ENCODE assay signal across 18 mouse cellular contexts in the genomic region with DNA sequence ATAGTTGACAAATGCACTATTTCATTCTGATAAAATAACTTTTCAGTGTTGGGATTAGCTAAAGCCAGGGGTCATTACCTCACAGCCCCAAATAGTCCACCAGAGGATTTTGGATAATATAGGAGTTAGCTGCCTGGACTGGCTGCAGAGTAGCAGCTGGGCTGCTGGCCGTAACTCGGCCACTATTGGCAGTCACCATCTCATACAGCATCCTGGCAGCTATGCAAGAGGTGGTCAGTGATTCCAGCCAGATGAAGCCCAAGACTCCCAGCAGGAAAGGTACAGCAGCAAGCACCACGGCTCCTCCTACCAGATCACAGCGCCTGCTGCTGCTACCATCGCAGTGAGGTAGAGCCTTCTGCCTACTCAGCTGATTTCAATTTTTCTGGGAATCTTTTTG. TPM values are rescaled to one million over a fixed set of nuclear protein-coding genes. Genes with fewer than 3 reads are reported as not detected.
DNase-seq lines count a peak whose midpoint lies in the region.
"Had no signal": no experiment of that assay in that cellular context is flagged by ENCODE, and none has a peak within 500 bp of the region (broad histone marks: within the 10 kb centered on the region; RNA-seq: fewer than 3 reads in every experiment).

No protein-coding gene starts in this region.

- H3K27ac ChIP-seq in heart, embryonic 10.5 days: no peak overlapping the region
- H3K27ac ChIP-seq: forebrain, embryonic 13.5 days; kidney, postnatal 0 days; midbrain, embryonic 13.5 days; neural tube, embryonic 13.5 days had no signal

- no peak overlapping the region for H3K4me3 ChIP-seq in heart, embryonic 10.5 days
- H3K4me3 ChIP-seq: forebrain, embryonic 13.5 days; midbrain, embryonic 13.5 days; neural tube, embryonic 13.5 days had no signal

- no peaks in the 10 kb centered on the region for H3K9me3 ChIP-seq in heart, embryonic 10.5 days
- H3K9me3 ChIP-seq: forebrain, embryonic 13.5 days; midbrain, embryonic 13.5 days; neural tube, embryonic 13.5 days had no signal

- intact Hi-C loops in left cerebral cortex, postnatal 4 days (cut with DNase I): no loop called here

- 71% methylated on average over 5 of the region's 5 CpGs for WGBS in heart, embryonic 10.5 days

- DNase-seq in heart, adult 18-20 months: peak; percentile 9 to 39
- no peak for DNase-seq in heart, embryonic 10.5 days (ENCODE audit: low spot score)
- peak; percentile 81 for DNase-seq in left cerebral cortex, postnatal 4 days
- DNase-seq in left cerebral cortex, adult 9 months (ENCODE audit: low spot score in 2 of 2): no peak
- DNase-seq in cerebellum, postnatal 14 days: peak; percentile 73 to 74
- peak; percentile 21 for DNase-seq in heart, postnatal 4 days
- no peak for DNase-seq in lung, postnatal 36 days
- DNase-seq: B cell, adult 2 months; kidney, adult 11 months; liver; thymus, postnatal 4 days had no signal

- H3K4me1 ChIP-seq in heart, embryonic 10.5 days: no peaks in the 10 kb centered on the region
- H3K4me1 ChIP-seq: forebrain, embryonic 13.5 days; midbrain, embryonic 13.5 days; neural tube, embryonic 13.5 days had no signal

- no peaks in the 10 kb centered on the region for H3K27me3 ChIP-seq in heart, embryonic 10.5 days (ENCODE audit: insufficient read depth, poor library complexity, severe bottlenecking)
- H3K27me3 ChIP-seq: forebrain, embryonic 13.5 days; midbrain, embryonic 13.5 days; neural tube, embryonic 13.5 days had no signal

- H3K36me3 ChIP-seq in heart, embryonic 10.5 days: no peaks in the 10 kb centered on the region
- H3K36me3 ChIP-seq: midbrain, embryonic 13.5 days; neural tube, embryonic 13.5 days had no signal

RNA-seq across cellular contexts. Expression of gene Stxbp5l, which starts 38.1 kb away (rescaled TPM):
- total RNA-seq in heart, adult 18-20 months (2021): not detected
- 0.33 and 0.72 TPM in 2 replicates for polyA plus RNA-seq in heart, embryonic 10.5 days (2016; fragmentation: Nextera tagmentation; extraction: Ambion mirVana)
- 10 to 100 TPM; 32.9 to 37.9 TPM for total RNA-seq in left cerebral cortex, postnatal 4 days (2021)
- total RNA-seq in heart, postnatal 4 days (2021): under 1 TPM; 0.16 to 0.48 TPM
- total RNA-seq: common myeloid progenitor, adult 5-6 weeks; megakaryocyte progenitor cell, adult 5-6 weeks had no signal
- polyA plus RNA-seq: small intestine, adult 2 months had no signal

Comparison
In these comparisons a context has a peak if more than half of its experiments do, and no peak if none do; other contexts are left out.
1. DNase-seq: peak in heart, adult 18-20 months (2 of 2), left cerebral cortex, postnatal 4 days (single experiment), cerebellum, postnatal 14 days (2 of 2) and heart, postnatal 4 days (single experiment); none in heart, embryonic 10.5 days (single experiment), left cerebral cortex, adult 9 months (0 of 2) and lung, postnatal 36 days (single experiment).
2. RNA of gene Stxbp5l, which starts 38.1 kb away (total RNA-seq): 32.9 to 37.9 TPM in left cerebral cortex, postnatal 4 days; 0.16 to 0.48 TPM in heart, postnatal 4 days and not detected in heart, adult 18-20 months; every median in the first group is over 10 times any median in the second.